Mouse (Mus musculus) kidney, adult 11 months (tissue): ENCODE data around the gene Klf3.

Experiments used
- DNase-seq: peaks from one replicate; pipeline ENCODE4 v3.0.0; 2022

Klf3 gene

DNA sequence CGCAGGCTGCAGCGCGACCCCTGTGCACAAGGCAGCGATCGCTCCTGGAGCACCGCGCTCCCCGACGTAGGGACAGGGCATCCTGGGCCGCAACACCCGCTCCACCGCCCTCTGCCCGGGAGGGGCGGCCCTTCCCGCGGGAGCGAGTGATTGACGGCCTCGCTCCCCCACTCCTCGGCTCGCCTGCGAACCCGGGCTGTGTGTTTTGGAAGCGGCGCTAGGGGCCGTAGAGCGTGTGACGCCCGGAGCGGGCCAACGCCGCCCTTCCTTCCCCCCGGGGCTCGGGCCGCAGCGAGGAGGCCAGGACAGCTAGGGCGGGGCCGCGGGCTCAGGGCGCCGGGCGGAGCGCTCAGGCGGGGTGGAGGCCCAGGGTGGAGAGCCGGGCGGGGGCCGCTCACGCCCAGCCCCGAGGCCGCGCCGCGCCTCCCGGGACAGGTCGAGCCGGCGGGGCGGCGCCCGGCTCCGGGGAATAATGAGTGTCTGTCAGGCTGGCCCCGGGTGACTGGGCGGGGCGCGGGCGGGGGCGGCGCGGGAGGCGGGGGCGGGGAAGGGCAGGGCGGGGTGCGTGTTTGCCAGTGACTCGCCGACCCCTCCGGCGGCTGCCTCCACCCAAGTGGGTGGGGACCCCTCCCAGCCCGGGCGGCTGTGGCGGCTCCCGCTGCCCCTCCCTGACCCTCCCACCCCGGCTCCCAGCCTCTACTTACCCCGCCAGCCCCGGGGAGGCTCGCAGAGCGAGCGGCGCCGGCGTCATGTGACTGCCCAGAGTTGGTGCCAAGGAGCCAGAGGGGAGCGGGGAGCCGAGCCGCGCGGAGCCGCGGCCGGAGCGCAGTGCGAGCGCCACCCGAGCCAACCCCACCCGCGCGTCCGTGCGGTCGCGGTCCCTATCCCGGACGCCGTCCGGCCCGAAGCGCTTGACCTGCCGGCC, at the start of gene Klf3:
Gene Klf3, plus strand, starts transcription at position 594 of the 925 bp plus-strand sequence.
- DNase-seq: peak; percentile 95

DNA sequence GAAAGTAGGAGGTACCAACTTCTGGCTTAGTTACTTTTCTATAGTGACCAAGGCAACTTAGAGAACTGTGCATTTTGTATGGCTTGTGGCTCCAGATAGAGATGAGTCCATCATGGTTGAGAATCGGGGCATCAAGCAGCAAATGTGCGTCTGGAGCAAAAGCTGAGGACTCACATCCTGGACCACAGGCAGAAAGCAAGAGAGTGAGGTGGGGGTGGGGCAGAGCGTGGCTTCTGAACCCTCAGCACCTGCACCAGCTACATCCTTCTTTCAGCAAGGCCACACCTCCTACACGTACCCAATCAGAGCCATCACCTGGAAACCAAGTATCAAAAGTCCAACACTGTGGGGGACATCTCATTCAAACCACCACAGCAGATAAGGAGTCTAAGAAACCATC, 40.9 kb upstream of the Klf3 start:
- no peak for DNase-seq

DNA sequence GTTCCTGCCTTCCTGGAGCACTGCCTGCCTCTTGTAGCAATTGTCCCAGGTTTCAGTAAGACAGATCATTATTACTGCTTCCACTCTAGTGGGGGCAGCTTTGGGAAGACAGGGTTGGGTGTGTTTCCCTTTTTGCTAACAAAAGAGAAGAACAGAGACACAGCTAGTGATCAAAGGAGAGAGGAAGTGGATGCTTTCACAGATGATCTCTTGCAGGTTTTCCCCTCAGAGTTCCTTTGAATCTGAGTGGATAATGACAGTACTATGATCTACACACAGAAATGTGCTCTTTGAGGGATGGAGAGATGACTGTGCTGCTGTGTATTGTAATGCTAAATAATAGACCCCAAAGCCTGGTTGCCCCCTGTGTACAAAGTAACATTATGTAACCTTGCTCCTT, 38.7 kb upstream of the Klf3 start:
- DNase-seq: no peak

DNA sequence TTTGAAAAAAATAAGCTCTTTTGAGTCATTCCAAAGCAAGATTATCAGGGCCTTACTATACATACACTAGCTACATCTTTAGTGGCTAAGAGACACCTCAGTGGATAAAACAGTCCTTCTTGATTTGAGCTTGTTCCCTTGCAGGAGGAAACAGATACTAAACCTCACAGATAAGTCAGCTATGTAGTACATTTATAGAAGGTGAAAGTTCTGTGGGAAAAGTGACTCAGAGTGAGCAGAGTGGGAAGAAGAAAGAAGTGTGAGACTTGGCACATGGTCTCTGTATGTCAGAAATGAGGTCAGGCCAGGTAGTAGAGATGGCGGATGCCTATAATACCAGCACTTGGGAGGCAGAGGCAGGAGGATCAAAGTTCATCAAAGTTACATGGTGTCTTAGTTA, 37.4 kb upstream of the Klf3 start:
- no peak for DNase-seq

DNA sequence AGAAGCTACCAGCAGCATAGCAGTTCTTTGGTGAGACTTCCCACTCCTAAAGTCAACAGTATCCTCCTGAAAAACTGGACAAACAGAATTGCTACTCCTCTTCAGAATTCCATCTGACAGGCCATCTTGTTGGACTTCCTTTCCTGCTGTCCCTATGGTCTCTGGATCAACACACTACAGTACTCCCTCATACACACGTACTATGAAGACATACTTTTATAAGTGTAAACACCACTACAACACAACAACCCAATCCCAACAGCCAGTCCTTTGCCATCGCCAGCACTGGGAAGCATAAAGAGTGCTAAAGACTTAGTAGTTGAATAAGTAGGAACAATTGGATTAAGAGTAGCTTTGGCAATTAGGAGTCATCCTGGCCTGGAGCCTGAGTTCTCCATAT, 36.6 kb upstream of the Klf3 start:
- DNase-seq: no peak

DNA sequence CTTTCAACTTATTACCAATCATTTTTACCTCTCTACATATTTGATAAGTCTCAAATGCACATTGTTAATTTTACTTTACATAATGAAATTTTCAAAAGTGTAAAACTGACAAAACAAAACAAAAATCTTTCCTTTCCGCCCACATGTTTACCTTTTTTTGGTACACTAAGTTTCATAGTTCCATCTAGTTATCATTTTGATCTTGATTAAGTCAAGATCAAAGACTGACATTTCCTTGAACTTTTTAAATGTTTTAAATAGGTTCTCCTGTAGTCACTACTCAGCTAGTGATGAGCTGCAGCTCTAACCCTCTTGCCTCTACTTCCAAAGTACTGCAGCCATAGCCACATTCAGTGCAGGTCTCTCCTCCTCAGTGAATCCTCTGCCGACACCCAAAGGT, 31.6 kb upstream of the Klf3 start:
- DNase-seq: no peak

DNA sequence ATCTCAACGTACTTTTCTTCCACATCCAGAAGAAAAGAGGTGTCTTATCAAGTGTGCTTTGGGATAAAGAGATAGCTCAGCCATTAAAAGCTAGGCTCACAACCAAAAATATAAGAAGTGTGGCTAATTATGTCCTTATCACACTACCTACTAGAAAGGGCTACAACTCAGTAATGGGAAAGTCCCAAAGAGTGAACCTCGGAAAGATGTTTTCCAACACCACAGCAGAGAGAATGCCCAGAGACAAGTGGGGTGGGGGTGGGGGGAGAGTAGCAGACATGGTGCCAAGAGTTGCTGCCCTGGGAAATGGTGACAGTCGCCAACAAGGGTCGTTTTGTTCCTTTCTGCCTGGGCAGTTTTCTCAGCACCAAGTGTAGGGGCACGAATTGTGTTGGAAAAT, 25.0 kb upstream of the Klf3 start:
- DNase-seq: no peak

DNA sequence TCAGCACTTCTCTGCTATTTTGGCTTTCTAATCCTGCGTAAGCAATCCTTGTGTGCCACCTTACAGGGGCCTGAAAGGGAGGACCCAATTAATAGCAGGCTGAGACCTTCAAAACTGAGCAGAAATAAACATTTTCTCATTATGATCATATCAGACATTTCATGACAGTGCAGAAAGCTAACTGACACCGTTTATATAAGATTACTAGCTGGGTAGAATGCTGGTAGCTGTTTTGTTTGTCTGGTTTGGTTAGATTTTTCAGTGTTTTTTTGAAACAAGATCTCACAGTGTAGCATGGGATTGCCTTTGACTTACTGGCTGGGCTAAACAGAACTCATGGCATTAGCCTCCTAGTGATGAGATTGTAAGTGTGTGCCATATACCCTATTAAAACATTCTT, 23.9 kb upstream of the Klf3 start:
- no peak for DNase-seq

DNA sequence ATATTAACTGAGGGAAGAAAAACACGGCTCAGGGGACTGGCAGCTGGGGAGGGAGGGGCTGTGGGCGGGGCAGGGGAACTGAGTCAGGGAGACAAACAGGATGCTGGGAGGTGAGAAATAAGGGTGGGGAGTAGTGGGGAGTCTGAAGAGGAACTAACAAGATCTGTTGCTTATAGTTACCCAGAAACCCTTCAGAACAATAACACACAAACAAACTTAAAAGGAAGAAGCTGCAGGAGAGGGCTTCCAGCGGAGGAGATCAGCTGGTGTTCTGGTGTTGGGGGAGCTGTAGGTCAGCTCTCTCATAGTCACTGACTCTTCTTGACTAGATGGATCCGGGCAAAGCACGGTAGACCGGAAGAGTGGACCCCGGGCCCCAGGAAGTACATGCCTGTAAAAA, 22.4 kb upstream of the Klf3 start:
- DNase-seq: no peak

DNA sequence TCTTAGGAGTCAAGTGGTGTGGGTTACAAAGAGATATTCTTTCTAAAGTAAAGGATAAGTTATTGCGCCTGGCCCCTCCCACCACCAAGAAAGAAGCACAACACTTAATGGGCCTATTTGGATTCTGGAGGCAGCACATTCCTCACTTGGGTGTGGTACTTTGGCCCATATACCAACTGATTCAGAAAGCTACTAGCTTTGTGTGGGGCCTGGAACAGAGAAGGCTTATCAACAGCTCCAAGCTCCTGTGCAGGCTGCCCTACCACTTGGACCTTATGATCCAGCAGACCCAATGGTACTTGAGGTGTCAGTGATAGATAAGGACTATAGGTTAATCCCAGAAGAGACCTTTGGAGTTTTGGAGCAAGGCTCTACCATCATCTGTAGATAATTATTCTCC, 15.0 kb upstream of the Klf3 start:
- no peak for DNase-seq

DNA sequence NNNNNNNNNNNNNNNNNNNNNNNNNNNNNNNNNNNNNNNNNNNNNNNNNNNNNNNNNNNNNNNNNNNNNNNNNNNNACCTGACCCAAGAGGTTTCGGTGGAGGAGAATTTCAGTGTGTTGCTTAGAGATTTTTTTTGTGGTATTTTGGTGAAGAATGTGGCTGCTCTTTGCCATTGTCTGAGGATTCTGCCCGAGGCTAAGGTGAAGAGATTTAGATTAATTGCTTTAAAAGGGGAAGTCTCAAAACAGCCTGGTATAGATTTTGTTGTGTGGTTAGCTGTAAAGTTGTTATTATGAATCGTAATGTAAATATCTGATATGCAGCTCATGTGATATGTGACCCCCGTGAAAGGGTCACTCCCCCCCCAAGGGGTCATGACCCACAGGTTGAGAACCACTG, 5.0 kb upstream of the Klf3 start:
- DNase-seq: no peak

DNA sequence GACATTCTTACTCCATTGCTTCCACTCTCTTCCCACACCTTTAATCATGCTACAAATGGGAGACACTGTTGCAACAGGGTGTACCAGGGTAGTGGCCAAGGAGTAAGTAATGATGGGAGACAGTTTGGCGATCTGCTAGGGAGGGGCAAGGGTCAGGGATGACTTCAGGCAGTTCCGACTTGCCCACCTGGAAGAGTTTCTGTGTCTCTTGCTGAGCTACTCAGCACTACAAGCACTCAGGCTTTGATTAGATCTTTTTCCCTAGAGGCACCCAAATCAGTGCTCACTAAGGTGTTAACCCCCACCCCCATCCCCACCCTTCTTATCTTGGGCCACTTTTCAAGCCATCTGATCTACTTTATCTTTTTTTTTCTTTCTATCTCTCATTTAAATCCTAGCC, 1.6 kb upstream of the Klf3 start:
- DNase-seq: no peak

DNA sequence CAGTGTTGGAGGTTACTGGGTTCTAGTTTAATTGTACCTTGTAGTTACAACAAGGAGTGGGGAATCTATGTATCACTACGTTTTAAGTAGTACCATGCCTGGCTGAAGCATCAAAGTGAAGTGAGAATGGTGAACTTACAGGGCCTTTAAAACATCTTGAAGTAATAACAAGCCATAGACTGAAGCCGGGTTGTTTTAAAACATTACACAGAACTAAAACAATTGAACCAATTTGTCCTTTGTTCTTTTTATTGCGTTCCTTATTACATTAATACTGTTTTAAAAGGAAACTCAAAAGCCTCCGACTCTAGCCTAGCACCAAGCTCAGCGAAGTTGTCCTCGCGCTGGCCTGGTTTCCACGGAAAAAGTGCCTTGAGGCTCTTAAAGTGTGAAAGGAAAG, 1.0 kb upstream of the Klf3 start:
- DNase-seq: no peak

DNA sequence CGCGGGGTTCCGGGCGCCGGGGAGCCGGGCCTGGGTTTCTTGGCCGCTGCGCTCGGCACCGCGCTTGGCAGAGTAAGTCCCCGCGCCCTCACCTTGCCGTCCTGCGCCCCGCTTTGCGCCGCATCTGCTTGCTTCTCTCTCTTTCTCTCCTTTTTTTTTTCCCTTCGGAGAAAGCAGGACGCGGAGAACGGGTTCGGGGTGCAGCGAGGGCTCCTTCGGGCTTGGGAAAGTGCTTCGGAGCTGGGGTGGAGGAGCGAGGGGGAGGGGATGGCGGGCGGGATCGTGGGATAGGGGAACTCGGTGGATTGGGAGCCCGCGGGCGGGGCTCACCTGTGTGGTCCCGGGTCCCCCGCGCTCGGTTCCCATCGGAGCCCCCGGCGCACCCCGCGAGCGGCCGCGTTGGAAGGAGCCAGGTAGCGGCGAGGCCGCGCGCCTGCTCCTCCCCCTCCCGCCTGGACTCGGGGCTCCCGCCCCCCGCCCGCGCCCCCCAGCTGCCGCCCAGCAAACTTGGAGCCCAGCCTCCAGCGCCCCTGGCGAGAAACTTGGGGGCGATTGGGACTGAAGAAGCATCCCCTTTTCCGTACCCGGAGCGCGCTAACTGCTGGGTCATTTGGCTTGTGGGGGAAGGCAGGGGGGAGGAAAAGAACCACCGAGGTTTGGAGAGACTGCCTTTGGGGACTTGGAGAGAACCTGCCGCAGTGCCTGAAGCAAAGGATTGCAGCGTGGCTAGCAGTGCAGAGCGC, 703 bp downstream of the Klf3 start:
- no peak for DNase-seq

DNA sequence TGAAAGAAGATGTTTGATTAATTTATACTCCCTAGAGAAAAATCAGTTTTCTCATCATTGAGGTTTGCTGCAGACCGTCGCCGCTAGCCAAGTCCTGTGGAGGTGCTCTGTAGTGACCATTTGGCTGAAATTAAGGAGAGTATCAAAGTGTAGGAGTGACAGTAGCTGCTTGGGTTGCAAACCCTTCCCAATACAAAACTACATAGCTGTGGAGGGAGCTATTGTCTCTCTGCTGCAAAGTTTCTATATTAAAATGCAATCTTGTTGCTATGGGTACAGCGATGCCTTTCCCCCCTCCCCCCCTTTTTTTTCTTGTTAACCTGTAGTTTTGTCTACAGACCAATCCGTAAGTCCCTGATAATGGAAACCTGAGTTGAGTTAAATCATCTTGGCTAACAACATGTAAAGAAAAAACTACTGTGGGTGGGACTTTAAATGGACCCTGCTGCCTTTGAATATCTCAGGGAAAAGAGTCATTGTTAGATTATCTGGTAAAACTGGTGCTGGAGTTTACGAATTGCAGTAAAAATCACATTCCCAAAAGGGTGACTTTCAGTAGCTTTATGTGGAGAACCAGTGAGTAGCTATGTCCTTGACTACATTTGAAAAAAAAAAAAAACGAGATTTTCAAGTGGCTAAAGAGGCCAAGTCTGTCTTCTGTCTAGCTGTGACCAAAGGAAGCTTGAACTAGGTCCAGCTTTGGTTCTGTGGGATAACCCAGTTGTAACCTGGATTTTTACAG, 2.1 kb downstream of the Klf3 start:
- no peak for DNase-seq

DNA sequence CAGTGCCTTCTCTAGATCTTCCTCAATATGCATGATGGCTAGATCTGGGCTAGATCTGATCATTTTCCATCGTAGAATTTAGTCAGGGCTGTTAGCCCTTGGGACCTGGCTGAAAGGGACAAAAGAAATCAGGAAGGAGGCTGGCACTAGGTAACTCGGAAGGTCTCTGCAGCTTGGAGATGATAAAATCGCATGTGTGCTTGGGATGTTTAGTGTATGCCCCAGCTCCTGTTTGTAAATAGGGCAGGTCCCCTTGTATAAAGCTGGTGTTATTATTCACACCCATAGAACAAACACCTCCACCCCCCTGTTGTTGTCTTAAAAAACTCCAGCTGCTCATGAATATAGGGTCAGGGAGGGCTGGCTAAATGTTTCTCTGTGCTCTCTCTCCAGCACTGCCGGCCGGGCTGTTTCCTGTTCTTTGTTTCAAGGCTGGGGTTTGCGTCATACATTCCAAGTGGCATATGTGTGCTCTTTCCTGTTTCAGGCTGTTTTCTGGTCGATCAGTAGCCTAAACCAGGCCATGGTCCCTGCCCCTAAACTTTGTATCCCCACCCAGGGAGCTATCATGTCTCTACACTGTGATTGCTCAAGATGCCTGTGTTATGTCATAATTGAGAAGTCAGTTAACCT, 2.8 kb downstream of the Klf3 start:
- peak; percentile 85 for DNase-seq

DNA sequence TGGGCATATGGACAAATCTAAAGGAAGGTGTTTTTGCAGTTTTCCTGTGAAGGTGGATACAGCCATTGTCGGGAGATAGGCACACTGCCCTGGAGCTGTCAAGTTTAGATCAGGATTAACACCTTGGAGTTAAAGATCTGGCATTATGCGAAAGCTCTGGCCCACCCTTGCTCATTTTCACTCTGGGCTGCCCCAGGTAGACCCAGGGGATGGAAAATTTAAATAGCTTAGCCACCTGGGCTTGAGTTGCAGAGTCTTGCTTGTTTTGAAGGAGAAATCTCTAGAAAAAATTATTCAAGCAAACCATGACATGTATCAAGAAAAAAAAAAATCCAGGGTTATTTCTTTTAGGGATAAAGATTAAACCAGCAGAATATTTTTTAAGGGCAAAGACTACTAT, 3.4 kb downstream of the Klf3 start:
- no peak for DNase-seq

DNA sequence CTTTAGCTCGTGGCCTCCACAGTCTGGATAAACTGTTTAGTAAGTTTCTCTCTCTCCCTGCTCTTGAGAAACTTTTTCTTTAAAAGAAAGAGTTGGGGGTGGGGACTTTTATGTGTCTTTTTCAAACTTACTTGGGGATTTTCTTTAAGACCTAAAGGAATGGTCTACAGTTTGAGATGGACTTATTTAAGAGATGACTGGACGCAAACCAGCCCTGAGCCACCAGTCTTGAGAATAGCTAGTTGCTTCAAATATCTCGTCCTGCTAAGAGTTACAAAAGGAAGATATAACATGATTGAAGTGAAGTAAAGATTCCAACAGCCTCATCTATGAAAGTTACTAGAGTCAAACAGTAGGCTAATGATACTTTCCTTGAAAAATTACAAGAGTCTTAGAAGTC, 4.0 kb downstream of the Klf3 start:
- DNase-seq: no peak

DNA sequence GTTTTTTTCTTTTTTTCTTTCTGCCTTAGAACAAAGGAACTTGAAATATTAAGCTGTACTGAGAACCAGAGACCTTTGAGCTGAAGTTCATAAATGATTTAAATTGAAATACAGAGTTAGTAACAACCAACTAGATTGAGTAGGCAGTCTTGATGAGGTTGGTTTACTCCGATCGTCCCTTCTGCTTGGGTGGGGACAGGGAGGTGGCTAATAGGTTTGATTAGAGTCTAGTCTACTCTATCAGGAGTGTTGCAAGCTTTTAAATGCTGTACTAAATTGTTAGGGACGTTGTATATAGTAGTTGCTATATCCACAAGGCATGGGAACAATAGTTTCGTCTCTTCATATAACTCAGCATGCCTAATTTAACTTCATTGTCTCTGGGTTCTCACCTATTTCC, 4.4 kb downstream of the Klf3 start:
- no peak for DNase-seq

DNA sequence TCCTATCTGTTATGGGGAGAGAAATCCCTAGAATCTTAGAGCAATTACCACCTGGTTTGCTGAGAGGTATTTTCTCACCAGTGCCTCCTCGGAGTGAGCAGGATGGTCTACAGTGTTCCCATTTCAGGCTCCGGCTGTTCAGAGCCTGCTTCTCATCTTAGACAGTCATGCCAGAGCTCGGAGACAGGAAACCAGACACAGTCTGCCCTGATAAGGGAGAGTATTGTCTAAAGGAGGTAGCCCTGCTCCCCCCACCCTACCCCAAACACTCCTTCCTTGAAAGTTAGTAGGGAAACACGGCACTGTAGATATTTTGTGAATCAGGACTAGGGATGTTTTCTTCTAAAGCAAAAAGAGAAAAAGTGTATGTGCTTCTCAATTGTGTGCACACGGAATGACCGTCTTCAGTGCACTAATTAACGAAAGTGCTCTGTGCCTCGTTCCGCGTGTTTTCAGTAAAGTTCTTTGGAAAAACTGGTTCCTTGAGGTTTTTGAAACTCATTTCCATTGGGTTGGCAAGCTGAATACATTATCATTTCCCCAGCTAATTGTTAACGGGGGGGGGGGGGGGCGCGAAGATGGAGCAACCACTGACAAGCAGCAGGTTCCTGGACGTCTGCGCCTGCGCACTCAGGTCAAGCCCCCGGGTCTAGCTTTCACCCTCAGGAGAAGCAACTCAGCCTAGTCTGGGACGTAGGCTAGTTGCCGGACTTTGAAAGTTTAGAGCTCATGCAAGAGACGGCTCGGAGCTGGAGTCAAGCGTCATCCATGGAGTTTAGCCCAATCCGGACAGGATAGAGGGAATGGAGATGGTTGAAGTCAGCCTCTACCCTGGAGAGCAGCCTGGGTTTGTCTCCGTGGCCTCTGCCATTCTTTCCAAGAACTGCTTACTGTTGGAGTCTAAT, 5.2 kb downstream of the Klf3 start:
- no peak for DNase-seq

DNA sequence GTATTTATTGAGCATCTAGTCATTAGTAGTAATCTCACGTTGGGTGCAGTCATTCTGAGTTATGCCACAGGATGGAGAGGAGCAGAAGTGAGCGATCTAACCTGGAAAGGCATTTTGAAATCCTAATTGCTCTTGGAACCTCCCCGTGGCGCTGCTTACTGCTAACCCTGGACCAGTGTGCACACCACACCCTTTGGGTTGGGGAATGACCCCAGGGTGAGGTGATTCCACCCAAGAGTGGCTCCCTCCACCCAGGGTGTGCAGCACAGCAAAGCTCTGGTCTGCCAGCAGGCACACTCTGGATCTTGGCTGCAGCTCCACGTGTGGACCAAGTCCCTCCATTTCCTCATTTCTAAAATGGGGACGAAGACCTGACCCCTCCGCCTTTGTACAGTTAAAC, 6.1 kb downstream of the Klf3 start:
- DNase-seq: no peak

DNA sequence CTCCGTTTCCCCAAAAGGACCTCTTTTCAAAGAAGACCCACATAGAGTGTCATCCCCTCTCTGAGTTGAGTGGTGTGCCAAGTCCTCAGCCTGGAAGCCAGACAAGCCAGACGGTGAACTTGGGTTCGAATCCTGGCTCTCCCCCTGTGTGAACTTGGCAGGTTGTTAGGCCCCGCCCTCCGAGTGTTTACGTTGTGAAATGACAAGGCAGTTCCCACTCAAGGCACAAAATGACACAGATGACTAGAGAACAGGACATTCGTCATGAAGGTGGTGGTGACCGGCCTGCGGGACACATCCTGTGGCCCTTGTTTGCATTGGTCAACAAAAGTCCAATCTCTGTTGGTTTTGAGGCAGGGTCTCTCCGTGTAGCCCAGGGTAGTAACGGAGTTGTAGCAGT, 6.7 kb downstream of the Klf3 start:
- no peak for DNase-seq
